Mouse (Mus musculus) hindbrain, embryonic 12.5 days (tissue): ENCODE measurements at regions not wholly inside any gene's neighbourhood (a gene's known extent, or its start where the extent isn't known, plus 50 kb on each side); places are given as distances from the start of the nearest gene placed in this dataset.
A peak's percentile ranks its signal among the peaks of the same experiment; 100 is the strongest.

Experiments used
- ATAC-seq: fragments of 200-750 bp; cut with Nextera tagmentation; 2 replicates; pipeline ENCODE4 v1.8.0; 2017; ENCODE audit warnings: moderate TSS enrichment; ENCODE audit not compliant: low FRiP score
- H3K27ac ChIP-seq: fragments of 300-500 bp; sonication (generic); 2 replicates; pipeline ENCODE4 v1.5.1; 2016; ENCODE audit warnings: mild to moderate bottlenecking
- H3K27me3 ChIP-seq: fragments of 300-500 bp; sonication (generic); 2 replicates; pipeline ENCODE4 v1.6.1; 2016; ENCODE audit warnings: mild to moderate bottlenecking
- H3K36me3 ChIP-seq: fragments of 300-500 bp; sonication (generic); 2 replicates; pipeline ENCODE4 v1.6.1; 2016; ENCODE audit warnings: mild to moderate bottlenecking
- H3K4me1 ChIP-seq: fragments of 300-500 bp; sonication (generic); 2 replicates; pipeline ENCODE4 v1.6.1; 2016
- H3K4me2 ChIP-seq: fragments of 300-500 bp; sonication (generic); replicated peaks from 2 replicates; pipeline ENCODE4 v1.6.1; 2016; ENCODE audit warnings: mild to moderate bottlenecking
- H3K4me3 ChIP-seq: fragments of 300-500 bp; sonication (generic); 2 replicates; pipeline ENCODE4 v1.5.1; 2016; ENCODE audit warnings: mild to moderate bottlenecking
- H3K9ac ChIP-seq: fragments of 300-500 bp; sonication (generic); 2 replicates; pipeline ENCODE4 v1.6.1; 2016; ENCODE audit warnings: mild to moderate bottlenecking, moderate library complexity
- H3K9me3 ChIP-seq: fragments of 300-500 bp; sonication (generic); replicated peaks from 2 replicates; pipeline ENCODE4 v1.6.1; 2016; ENCODE audit warnings: mild to moderate bottlenecking
- WGBS: fragments of 180-500 bp; shearing (Covaris S2); methylation state at CpG from one replicate; pipeline ENCODE4 v1.1.7; 2016; 5-methylcytosine and 5-hydroxymethylcytosine counted together

- H3K9me3 ChIP-seq = no peaks in the 10 kb centered on the region
- WGBS = 70% methylated on average over 2 of the region's 2 CpGs
- peaks cover 25% of the 10 kb centered on the region; the same call in 1 of the 2 replicates for H3K27me3 ChIP-seq
- no peak overlapping the region for H3K9ac ChIP-seq
- H3K36me3 ChIP-seq = no peaks in the 10 kb centered on the region
- no peak overlapping the region for H3K27ac ChIP-seq
- no peak for ATAC-seq
- H3K4me3 ChIP-seq = no peak overlapping the region
- H3K4me2 ChIP-seq = no peak overlapping the region
- H3K4me1 ChIP-seq = no peaks in the 10 kb centered on the region
Observed at GRCm38 (mm10) chrX:11541011-11541410, 213.4 kb downstream of the H2al1j start.

- H3K4me1 ChIP-seq = peaks cover 22% of the 10 kb centered on the region
- H3K36me3 ChIP-seq = no peaks in the 10 kb centered on the region
- ATAC-seq = peak; percentile 75
- H3K27ac ChIP-seq = no peak overlapping the region
- no peak overlapping the region for H3K9ac ChIP-seq
- H3K4me2 ChIP-seq = peak overlapping the region; percentile 6; the same call in 1 of the 2 replicates
- no peaks in the 10 kb centered on the region for H3K9me3 ChIP-seq
- peaks cover 31% of the 10 kb centered on the region for H3K27me3 ChIP-seq
- no peak overlapping the region for H3K4me3 ChIP-seq
- WGBS = 31% methylated on average over 12 of the region's 12 CpGs
Observed at GRCm38 (mm10) chrX:11550164-11550851, 222.7 kb downstream of the H2al1j start.

GRCm38 (mm10) chrX:11552177-11552576 is 224.6 kb downstream of the H2al1j start:
- Histone ChIP-seq H3K4me2 (no peak overlapping the region), H3K9ac (no peak overlapping the region), H3K4me3 (no peak overlapping the region), H3K27ac (no peak overlapping the region), H3K9me3 (no peaks in the 10 kb centered on the region), H3K36me3 (no peaks in the 10 kb centered on the region), H3K27me3 (peaks cover 28% of the 10 kb centered on the region), H3K4me1 (peaks cover 22% of the 10 kb centered on the region)
- WGBS = 59% methylated on average over 5 of the region's 5 CpGs
- 0 out of 2 replicates have a peak, but pooled peaks have one; percentile 32 for ATAC-seq

GRCm38 (mm10) chrX:11555035-11555570 is 227.5 kb downstream of the H2al1j start:
- Histone ChIP-seq H3K36me3 (no peaks in the 10 kb centered on the region), H3K4me3 (no peak overlapping the region)
- WGBS = 83% methylated on average over 7 of the region's 7 CpGs

GRCm38 (mm10) chrX:11558260-11558659 is 230.6 kb downstream of the H2al1j start:
- Histone ChIP-seq H3K9ac (no peak overlapping the region), H3K9me3 (no peaks in the 10 kb centered on the region), H3K27ac (no peak overlapping the region), H3K4me2 (no peak overlapping the region), H3K27me3 (peaks cover 11% of the 10 kb centered on the region; the same call in 1 of the 2 replicates), H3K4me3 (no peak overlapping the region), H3K4me1 (no peaks in the 10 kb centered on the region; the same call in 1 of the 2 replicates), H3K36me3 (no peaks in the 10 kb centered on the region)
- no peak for ATAC-seq
- WGBS = 97% methylated on average over 2 of the region's 2 CpGs

More at GRCm38 (mm10) chrX:11555035-11555570, 227.5 kb downstream of the H2al1j start:
- no peaks in the 10 kb centered on the region for H3K9me3 ChIP-seq
- H3K4me2 ChIP-seq = no peak overlapping the region
- no peak overlapping the region for H3K27ac ChIP-seq
- H3K27me3 ChIP-seq = peaks cover 22% of the 10 kb centered on the region; the same call in 1 of the 2 replicates
- H3K9ac ChIP-seq = no peak overlapping the region
- H3K4me1 ChIP-seq = peaks cover 14% of the 10 kb centered on the region
- no peak for ATAC-seq

GRCm38 (mm10) chrX:11560550-11561276 is 233.1 kb downstream of the H2al1j start:
- H3K27ac ChIP-seq = peak overlapping the region; percentile 55
- H3K36me3 ChIP-seq = no peaks in the 10 kb centered on the region
- peak; percentile 60 for ATAC-seq
- 0 out of 2 replicates have a peak overlapping the region, but pooled peaks have one; percentile 2 for H3K9ac ChIP-seq
- H3K27me3 ChIP-seq = peaks cover 11% of the 10 kb centered on the region; the same call in 1 of the 2 replicates
- H3K4me1 ChIP-seq = no peaks in the 10 kb centered on the region; the same call in 1 of the 2 replicates
- no peak overlapping the region for H3K4me3 ChIP-seq
- no peak overlapping the region for H3K4me2 ChIP-seq
- WGBS = 51% methylated on average over 17 of the region's 17 CpGs
- H3K9me3 ChIP-seq = no peaks in the 10 kb centered on the region

- 77% methylated on average over 2 of the region's 2 CpGs for WGBS
- Histone ChIP-seq H3K27ac (no peak overlapping the region), H3K4me2 (no peak overlapping the region), H3K9me3 (no peaks in the 10 kb centered on the region), H3K36me3 (no peaks in the 10 kb centered on the region), H3K9ac (no peak overlapping the region), H3K4me3 (no peak overlapping the region), H3K4me1 (no peaks in the 10 kb centered on the region; the same call in 1 of the 2 replicates), H3K27me3 (peaks cover 6% of the 10 kb centered on the region; the same call in 1 of the 2 replicates)
- ATAC-seq = no peak
Observed at GRCm38 (mm10) chrX:11565888-11566287, 238.3 kb downstream of the H2al1j start.

- H3K4me1 ChIP-seq = no peaks in the 10 kb centered on the region
- 75% methylated on average over 5 of the region's 6 CpGs for WGBS
- no peaks in the 10 kb centered on the region for H3K9me3 ChIP-seq
- H3K36me3 ChIP-seq = no peaks in the 10 kb centered on the region
- no peak overlapping the region for H3K27ac ChIP-seq
- H3K9ac ChIP-seq = no peak overlapping the region
- H3K4me2 ChIP-seq = no peak overlapping the region
- H3K4me3 ChIP-seq = no peak overlapping the region
- no peak for ATAC-seq
- H3K27me3 ChIP-seq = peaks cover 6% of the 10 kb centered on the region; the same call in 1 of the 2 replicates
Observed at GRCm38 (mm10) chrX:11567827-11568226, 240.2 kb downstream of the H2al1j start.

- no peaks in the 10 kb centered on the region for H3K36me3 ChIP-seq
- no peak overlapping the region for H3K4me3 ChIP-seq
- WGBS = 65% methylated on average over 5 of the region's 5 CpGs
- H3K27me3 ChIP-seq = peaks cover 6% of the 10 kb centered on the region; the same call in 1 of the 2 replicates
- H3K9ac ChIP-seq = no peak overlapping the region
- no peak for ATAC-seq
- no peaks in the 10 kb centered on the region for H3K9me3 ChIP-seq
- H3K27ac ChIP-seq = no peak overlapping the region
- H3K4me1 ChIP-seq = no peaks in the 10 kb centered on the region
- no peak overlapping the region for H3K4me2 ChIP-seq
Observed at GRCm38 (mm10) chrX:11568262-11568661, 240.6 kb downstream of the H2al1j start.

- no peaks in the 10 kb centered on the region for H3K4me1 ChIP-seq
- H3K9me3 ChIP-seq = no peaks in the 10 kb centered on the region
- no peak overlapping the region for H3K4me2 ChIP-seq
Observed at GRCm38 (mm10) chrX:11574354-11574753, 246.7 kb downstream of the H2al1j start.

GRCm38 (mm10) chrX:11575571-11575970 is 247.9 kb downstream of the H2al1j start:
- Histone ChIP-seq H3K36me3 (no peaks in the 10 kb centered on the region), H3K27ac (no peak overlapping the region), H3K9ac (no peak overlapping the region), H3K4me3 (no peak overlapping the region), H3K4me1 (no peaks in the 10 kb centered on the region), H3K9me3 (no peaks in the 10 kb centered on the region), H3K4me2 (no peak overlapping the region), H3K27me3 (peaks cover 8% of the 10 kb centered on the region; the same call in 1 of the 2 replicates)
- ATAC-seq = no peak
- WGBS = 90% methylated on average over 6 of the region's 6 CpGs

More at GRCm38 (mm10) chrX:11574354-11574753, 246.7 kb downstream of the H2al1j start:
- Histone ChIP-seq H3K27ac (no peak overlapping the region), H3K9ac (no peak overlapping the region), H3K27me3 (peaks cover 4% of the 10 kb centered on the region; the same call in 1 of the 2 replicates), H3K36me3 (no peaks in the 10 kb centered on the region), H3K4me3 (no peak overlapping the region)
- ATAC-seq = no peak
- 70% methylated on average over 3 of the region's 3 CpGs for WGBS

GRCm38 (mm10) chrX:11576287-11576686 is 248.7 kb downstream of the H2al1j start:
- H3K27me3 ChIP-seq = peaks cover 11% of the 10 kb centered on the region; the same call in 1 of the 2 replicates
- no peaks in the 10 kb centered on the region for H3K9me3 ChIP-seq
- no peaks in the 10 kb centered on the region for H3K36me3 ChIP-seq
- ATAC-seq = no peak
- no peak overlapping the region for H3K4me2 ChIP-seq
- H3K27ac ChIP-seq = no peak overlapping the region
- H3K4me3 ChIP-seq = no peak overlapping the region
- no peaks in the 10 kb centered on the region for H3K4me1 ChIP-seq
- no peak overlapping the region for H3K9ac ChIP-seq
- 54% methylated on average over 8 of the region's 8 CpGs for WGBS
